Mouse (Mus musculus) bone marrow macrophage, adult 2 months (primary cell): ENCODE results near the gene Csnk1g2.

Source experiments
- CTCF ChIP-seq: IDR thresholded peaks from 2 replicates; pipeline ENCODE4 v1.5.1; 2012; ENCODE audit warnings: low read depth, mild to moderate bottlenecking, low read length, moderate library complexity
- POLR2A ChIP-seq: IDR thresholded peaks from 2 replicates; pipeline ENCODE4 v1.6.1; 2012; ENCODE audit warnings: mild to moderate bottlenecking, low read depth, low read length, borderline replicate concordance

- TF ChIP-seq POLR2A (no peak), CTCF (no peak)
These were observed 32.9 kb downstream of the Csnk1g2 start for GRCm38 (mm10) chr10:80655406-80656129.
